Mouse (Mus musculus): ENCODE results near the gene Oas1g.
"Not testable (repeated sequence)": the region's sequence is repeated elsewhere in the genome, so short reads cannot be mapped to it uniquely, and the experiment has no call there.

Oas1g gene

DNA sequence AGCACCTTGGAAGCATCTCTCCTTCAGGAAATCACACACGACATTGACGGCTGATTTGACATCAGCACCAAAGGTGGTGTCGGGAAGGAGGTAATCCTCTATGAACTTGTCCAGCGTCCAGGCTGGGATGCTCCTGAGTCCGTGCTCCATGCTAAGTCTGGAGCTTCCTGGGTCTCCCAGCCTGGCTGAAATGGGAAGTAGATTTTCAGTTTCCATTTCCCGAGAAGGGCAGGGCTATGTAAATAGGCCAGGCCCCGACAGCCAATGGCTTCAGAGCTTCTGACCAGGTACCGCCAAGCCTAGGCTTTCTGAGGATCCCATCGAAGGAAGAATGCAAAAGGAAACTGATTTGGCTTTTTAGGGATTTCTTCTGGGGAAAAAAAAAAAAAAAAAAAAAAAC, at the start of gene Oas1g:
Gene Oas1g, minus strand, starts transcription at position 201 of the 400 bp plus-strand sequence.
- DNase-seq, result not testable (repeated sequence)

DNA sequence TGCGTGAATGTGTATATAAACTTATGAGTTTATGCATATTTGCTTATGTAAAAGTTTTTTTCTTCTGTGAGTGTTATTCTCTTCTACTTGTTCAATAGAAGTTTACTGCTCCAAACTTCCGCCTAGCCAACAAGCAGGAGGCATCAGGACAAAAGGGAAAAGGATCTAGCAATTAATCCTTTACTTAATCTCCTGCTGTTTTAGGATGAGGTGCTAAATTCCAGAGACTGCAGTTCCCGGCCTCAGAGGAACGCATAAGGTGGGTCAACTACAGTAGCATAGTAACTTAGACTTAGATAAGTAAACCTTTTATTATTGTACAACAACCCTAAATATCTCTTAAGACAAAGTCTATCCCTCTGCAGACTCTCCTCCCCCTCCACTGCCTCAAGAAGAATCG, 46.6 kb upstream of the Oas1g start:
- no peak for DNase-seq

DNA sequence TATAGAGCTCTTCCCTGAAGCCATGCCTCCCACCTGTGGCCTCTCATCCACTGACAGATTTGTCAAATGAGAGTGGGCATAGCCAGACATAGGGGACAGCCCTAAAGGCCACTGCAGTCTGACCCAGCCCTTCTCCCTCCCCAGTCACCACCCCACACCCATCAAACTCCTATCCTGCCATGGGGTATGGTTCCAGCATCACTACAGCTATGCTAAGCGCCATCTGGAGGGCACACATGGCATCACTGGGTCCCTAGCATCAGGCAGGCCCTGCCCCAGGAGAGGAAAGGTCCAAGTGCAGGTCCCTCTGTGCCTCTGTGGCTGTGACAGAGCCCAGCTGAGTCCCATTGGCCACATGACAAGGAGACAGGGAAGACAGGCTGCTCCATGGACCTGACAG, 39.6 kb upstream of the Oas1g start:
- no peak for DNase-seq

DNA sequence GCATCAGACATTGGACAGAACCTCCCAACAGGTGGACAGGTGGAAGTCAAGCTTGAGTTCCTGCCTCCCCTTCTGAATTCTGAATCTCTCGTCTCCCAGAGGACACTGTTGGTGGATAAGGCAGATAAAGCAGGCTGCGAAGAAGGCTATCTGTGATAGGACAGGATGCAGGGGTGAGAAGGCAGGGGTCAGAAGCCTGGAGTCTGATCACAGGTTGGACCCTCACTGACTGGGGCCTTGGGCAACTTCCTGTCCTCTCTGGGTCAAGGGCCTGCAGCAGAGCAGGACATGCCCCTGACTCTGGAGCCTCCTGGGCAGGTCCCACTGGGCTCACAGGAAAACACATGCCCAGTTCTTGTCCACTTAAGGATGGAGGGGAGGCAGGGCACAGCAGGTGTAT, 38.9 kb upstream of the Oas1g start:
- not testable (repeated sequence) for DNase-seq

DNA sequence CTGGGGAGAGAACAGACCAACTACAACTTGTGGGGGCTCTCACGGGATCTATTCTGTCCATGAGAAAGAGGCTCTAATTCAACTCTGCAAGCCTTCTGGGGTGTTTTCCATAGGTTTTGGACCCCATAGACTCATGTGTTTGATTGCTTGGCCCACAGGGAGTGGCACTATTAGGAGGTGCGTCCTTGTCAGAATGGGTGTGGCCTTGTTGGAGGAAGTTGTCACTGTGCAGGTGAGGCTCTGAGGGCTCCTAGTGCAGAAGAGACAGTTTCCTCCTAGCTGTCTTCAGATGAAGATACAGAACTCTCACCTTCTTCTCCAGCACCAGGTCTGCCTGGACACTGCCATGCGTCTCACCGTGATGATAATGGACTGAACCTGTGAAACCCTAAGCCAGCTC, 37.1 kb upstream of the Oas1g start:
- DNase-seq, result not testable (repeated sequence)

DNA sequence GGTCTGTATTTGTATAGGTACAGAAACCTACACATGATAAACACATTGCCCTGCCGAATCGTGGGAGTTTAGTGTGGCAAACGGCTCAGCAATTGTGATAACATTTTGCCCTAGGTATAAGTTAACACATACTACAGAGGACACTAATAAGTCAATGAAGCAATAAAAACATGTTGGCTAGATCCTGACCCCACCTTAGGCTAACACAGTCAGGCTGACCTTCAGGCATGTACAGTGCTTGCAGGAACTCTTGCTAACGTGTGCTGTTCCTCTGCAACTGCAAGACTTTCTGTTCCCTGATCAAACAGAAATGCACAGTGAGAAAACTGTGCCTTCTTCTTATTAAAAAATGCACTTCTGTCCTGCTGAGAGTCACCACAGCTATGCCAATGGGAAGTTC, 36.6 kb upstream of the Oas1g start:
- no peak for DNase-seq

DNA sequence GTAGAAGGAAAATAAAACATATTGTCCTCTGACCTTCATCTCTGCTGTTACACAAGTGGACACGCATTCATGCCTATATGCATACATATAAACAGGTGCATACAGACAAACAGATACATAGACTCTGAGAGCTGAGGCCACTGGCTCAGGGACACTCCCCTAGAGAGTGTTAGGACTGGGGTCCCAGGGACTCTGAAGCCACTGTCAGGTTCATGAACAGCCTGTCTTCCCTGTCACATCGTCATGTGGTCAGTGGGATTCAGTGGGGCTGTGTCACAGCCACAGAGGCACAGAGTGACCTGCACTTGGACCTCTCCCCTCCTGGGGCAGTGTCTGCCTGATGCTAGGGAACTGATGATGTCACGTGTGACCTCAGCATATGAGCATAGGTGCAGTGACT, 32.9 kb upstream of the Oas1g start:
- DNase-seq, result no peak

DNA sequence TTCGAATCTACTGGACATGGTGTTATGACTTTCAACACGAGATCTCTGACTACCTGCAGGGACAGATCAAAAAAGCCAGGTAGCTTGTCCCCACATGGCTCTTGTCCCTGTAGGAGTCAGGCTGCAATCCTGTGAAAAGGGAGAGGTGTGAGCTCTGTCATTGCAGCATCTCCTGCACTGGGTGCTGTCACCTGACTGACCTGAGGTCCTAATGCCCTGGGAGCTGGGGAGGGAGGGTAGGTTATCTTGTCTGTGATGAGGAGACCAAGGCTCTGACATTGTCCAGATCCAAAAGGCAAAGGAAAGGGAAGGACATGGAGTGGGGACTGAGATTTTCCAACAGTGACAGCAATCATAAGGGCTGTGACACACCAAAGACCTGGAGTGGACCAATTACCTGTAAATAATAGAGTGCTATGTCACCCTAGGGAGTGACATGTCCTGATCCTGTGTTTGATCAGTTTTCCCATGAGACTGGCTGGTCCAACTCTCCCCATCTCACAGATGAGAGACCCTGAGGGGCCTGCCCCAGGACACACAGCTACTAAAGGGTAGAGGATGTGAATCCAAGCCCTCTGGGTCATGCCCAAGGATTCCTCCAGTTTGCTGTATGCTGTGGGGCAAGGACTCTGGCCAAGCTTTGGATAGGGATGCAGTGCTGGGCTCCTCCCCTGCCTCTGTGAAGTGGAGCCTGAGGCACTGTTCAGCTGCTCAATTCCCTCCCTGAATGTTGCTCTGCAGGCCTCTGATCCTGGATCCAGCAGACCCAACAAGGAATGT, 31.9 kb upstream of the Oas1g start:
- DNase-seq, result not testable (repeated sequence)

DNA sequence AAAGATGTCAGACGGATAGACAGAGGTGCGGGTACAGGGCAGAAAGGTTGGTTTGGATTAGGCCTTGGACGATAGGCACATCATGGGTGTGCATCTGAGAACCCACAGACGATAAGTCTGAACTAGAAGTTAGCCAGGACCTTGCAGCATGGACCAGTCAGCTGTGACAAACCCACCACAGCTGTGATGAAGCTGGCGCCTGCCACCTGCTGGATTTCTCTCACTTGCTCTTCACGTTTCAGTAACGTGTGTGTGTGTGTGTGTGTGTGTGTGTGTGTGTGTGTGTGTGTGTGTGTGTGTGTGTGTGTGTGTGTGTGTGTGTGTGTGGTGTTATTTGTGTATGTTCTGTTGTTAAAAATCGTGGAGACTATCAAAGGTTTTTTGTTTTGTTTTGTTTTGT, 26.8 kb upstream of the Oas1g start, which contains the start of gene Oas1d:
Gene Oas1d, plus strand, starts transcription at position 333 of the 400 bp plus-strand sequence.
- DNase-seq, result not testable (repeated sequence)

DNA sequence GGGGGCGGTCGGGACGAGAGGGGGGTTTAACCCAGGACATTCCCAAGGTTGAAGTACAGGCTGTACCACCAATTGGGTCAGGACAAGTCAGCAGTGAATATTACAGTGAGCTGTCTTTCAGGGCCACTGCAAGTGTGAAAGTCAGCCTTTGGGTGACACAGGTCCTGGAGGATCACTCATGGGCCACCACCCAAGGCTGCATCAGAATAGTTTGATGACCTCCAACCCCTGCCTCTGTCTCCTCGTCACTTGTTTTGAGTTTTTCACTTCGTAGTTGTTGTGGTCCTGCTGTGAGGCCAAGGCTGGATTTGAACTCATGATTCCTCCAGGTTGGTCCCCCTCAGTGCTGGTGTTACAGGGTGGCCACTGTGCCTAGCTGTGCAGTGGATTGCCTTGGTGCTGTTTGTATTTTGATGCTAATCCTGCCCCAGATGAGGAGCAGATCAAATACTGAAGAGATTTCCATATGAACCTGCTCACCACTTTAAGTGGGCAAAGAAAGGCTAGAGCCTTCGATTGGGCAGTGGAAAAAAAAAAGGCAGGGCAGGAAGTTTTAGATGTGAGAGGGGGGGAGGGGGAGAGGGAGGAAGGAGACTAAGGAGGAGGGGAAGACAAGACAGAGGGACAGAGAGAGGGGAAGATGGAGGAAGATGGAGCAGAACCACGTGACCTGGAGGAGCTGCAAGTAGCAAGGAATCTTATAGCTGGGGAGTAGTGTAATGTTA, 20.9 kb upstream of the Oas1g start:
- no peak for DNase-seq

DNA sequence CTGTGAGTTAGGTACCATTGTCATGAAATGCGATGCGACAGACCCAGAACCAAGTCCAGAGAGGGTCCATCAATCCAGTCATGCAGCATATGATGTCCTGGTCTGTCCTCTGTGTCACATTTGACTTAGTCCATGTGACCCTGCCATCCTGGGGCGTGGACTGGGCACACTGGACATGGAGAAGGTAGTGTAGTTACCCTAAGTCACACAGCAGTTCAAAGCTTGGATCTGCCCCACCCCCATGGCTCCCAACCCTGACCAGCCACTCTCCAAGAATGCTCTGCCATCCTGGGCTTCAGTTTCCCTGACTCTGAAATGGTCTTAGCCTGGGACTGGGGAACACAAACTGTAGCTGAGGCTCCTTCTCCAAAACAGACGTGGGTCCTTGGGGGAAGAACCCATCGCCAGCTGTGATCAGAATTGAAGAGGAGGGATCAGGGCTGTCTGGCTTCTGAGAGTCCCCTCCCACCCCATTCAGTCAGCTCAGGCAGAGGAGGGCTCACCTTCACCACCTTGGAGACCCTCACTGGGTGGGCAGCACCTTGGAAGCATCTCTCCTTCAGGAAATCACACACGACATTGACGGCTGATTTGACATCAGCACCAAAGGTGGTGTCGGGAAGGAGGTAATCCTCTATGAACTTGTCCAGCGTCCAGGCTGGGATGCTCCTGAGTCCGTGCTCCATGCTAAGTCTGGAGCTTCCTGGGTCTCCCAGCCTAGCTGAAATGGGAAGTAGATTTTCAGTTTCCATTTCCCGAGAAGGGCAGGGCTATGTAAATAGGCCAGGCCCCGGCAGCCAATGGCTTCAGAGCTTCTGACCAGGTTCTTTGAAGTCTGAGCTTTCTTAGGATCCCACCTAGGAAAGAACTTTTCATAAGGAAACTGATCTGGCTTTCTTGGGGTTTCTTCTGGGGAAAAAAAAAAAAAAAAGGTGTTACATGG, 19.6 kb upstream of the Oas1g start, which contains the start of gene Oas1a:
Gene Oas1a, minus strand, starts transcription at position 731 of the 943 bp plus-strand sequence.
- not testable (repeated sequence) for DNase-seq

DNA sequence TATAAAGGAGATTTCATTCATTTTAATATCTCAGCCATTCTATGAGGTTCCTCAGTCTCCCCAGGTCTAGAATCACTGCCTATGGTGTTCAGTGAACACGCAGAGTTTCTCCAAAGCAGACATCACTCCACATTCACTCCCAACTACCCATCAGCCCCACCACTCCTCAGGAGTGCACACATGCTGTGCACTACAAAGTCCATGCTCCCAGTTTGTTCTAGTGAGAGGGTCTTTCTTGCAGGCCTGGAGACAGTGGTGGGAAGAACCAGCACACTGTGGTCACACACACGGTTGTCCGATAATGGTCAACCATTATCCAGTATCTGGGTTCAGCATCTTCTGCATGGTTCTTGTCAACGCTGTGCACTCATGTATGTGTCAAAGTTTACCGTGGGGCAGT, 14.6 kb upstream of the Oas1g start:
- DNase-seq, result no peak

DNA sequence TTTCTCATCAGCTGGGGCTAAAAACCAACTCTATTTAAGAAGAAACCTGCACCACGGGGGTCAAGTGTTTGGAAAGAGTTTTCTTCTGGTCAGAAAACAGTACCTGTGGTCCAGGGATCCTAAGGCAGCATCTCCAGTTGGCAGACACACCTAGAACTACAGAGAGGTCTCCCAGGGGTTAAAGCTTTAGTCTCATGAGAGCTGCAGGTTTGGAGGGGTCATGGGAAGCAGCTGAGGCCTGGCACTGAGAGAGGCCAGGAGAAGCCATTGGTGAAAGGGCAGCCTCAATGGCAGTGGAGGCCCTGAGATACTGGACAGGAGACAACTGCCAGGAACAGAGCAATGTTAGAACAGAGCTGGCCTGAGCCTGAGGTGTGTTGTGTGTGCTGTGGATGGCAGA, 13.3 kb upstream of the Oas1g start:
- no peak for DNase-seq

DNA sequence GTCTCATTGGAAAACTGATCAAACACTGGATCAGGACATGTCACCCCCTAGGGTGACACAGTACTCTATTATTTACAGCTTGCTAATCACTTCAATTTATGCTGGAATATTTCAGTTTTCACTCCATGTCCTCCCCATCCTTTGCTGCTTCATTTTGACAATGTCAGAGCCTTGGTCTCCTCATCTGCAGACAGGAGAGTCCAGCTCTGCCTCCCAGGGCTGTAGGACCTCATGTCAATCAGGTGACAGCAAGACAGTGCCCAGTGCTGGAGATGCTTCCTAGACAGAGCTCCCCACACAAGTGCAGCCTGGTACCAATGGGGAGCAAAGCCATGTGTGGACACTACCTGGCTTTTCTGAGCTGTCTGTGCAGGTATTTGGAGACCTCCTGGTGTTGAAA, 11.3 kb upstream of the Oas1g start:
- no peak for DNase-seq

DNA sequence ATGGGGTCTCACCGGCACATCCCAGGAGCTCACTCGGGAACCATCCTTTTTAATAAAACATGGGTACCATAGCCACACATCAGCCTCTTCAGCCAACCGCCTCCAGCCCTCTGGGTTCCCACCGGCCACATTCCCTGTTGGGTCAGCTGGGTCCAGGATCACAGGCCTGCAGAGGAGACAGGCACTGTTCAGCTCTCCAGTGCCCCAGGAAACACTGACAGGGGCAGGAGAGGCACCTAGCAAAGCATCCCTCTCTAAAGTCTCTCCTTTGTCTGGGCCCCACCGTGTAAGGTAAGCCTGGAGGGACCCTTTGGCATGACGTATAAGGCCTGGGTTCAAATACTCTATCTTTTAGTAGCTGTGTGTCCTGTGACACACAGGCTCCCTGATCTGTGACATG, 10.9 kb upstream of the Oas1g start:
- no peak for DNase-seq

DNA sequence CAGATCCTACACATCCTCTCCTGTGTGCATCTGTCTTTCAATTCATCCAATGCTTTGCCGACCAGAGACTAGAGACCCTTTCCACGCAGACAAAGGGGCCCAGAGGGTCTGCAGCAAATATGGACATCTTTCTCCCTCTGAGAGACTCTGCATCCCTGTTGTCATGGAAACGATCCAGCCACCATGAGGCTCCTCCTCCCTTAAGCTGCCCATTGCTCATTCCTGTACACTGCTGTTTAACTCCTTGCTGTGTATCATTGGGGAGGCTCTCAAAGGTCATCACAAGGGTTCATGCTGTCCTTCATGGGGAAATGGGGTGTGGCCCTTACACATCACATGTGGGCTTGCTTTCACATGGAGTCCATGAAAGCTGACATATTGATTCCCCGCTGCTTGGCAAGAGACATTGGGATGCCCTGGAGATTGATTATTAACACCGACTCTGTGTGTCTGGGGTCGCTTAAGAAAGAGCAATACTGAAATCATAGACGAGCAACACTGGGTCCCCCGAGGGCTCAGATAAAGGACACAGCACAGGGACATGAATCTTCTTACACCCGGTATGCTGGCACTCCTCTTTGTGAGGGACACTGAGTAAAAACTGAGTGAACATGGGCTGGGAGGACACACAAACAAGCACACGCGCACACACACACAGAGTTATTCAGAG, 8.0 kb upstream of the Oas1g start:
- DNase-seq, result no peak

DNA sequence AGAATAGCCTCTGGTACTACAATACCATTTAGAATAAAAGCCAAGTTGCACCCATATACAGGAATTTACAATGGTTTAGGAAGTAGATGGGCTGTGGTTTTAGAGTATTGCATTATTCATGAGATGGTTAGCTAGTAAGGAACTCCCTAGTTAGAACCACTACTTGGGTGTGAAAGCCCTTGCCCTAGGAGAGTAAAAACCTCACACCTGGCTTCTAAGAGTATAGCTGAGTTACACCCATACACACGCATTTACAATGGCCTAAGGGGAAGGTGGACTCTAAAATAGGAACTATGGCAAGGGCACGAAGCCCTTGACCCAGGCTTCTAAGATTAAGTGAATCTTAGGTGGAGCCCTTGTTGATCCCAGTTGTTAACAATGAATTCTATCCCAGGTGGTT, 7.3 kb upstream of the Oas1g start:
- not testable (repeated sequence) for DNase-seq

DNA sequence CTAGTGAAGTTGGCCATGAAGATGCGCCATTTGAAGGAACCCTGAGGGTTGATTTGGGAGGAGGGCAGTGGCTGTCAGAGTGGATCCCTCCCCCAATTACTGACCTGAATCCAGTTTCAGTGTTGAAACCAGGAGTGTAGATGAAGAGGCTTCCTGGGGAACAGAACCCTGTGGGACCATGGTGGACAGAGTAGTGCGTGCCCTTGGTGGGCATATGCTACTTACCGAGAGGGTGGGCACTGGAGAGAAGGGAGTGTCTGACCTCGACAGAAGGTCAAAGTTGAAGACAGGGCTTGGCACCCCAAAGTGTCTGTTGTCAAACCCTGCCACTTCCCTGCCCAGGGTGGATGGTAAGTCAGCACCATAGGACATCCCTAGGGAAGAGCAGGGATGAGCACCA, 6.5 kb upstream of the Oas1g start:
- DNase-seq, result not testable (repeated sequence)

DNA sequence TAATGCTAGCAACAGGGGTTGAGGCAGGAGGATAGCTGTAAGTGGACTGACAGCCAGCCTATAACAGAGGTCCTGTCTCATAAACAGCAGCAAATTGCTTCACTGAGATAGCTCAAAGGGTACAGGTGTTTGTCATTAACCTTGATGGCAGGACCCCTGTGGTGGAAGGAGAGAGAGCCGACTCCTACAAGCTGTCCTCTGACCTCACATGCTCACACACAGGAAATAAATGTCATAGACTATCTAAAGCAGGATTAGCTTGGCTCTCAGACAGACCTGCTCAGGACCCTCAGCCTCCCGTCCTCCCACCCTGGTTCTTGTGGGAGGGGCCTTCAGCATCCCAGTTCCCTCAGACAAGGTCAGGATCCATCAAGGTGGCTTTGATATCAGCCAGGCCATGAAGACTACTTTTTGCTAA, 4.8 kb upstream of the Oas1g start:
- no peak for DNase-seq

DNA sequence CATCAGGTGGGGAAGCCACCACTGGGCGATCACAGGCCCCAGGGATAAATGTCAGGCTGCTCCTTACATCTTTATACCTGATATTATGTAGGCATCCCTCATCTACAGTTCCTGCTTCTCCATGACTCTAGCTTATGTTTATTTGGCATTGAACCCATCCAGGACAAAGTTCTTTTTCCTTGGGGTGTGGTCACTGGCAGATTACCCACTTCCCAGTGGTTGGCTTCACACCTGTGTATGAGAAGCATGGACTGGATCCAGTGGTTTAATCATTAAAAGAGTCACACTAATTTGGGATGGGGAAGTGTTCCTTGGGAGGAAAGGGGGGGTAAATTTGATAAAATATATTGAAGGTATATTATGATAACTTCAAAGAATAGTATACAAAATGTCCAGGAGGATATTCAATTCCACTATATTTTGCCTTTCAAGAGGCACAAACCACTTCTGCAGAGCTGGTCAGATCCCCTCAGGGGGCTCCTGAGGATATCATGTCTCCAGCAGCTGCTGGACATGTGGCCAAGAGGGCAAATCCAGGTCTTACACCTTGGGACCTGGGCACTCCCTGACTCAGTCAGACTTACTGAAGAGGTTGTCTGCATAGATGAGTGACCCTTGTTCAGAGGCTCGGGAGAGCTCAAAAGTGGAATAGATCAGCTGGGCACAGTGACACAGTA, 4.3 kb upstream of the Oas1g start:
- DNase-seq, result not testable (repeated sequence)

DNA sequence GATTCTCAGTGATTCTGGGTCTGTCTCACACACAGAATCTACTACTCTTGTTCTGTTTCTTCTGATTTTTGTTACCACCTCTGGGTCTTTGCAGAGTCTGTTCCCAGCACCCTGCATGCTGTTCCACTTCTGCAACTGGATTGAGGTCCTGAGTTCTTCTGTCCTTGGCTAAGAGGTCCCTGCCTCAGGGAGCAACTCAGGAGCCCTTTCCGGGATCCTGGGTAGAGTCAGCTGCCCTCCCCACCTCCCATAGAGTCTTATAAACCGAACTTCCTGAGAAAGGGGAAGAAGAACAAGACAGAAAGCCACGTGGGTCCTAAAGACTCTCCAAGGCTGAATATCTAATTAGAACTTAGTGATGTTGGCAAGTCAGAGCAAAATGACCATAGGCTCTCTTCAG, 3.6 kb upstream of the Oas1g start:
- no peak for DNase-seq

DNA sequence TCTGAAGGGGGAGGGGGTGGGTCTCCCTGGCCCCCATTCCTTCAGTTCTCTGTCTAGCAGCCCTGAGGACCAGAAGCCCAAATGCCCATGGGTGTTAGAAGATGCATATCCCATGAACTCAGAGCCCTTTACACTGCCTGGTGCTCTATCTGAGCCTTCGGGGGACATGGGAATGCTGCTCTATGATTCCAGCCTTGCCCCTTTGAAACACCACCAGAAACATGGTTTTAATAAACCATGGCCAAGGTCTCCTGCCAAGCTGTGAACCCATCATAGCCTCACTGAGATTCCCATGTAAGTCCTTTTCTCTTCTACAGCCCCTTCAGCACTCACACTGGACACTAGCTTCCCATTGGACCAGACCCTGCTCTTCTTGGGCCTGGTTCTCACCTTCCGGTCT, 2.6 kb upstream of the Oas1g start:
- DNase-seq, result no peak

Measured in cerebellum, adult 8-10 months (tissue).